In the genomic region with DNA sequence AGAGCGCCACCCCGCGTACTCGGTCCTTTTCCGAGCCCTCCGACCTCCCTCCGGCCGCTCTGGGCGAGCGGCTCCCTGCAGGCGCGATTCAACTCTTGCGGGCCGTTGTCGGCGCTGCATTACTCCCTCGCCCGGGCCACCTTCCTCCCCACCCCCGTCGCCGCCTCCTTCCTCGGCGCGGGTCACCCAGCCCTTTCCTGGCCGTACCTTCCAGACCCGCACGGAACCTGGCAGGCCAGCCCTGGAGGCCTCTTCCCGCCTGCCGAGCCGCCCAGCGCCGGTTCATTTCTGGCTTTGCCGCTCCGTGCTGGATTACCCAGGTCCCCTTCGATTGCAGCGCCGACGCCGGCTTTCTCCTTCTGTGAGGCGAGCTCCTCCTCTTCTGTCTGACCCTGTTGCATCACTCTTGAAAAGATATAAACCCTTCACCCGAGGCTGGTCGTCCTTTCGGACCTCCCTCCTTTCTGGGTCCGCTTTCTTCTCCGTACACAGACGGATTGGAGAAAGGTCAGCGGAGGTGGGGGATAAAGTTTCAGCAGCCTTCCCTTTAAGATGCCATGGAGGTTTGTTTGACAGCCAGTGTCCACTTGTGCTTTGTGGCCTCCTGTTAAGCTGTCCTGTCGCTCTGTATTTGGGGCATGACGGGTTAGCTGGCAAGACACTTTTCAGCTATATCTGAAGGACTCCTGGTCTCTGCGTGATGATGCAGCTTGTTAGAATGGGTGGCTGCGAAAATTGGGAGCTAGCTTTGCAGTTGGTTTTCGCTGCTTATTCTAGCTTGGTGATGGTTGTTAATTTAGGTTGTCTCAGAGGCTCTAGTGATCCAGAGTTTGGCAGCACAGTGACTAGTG, we compare ENCODE assay signal across 8 mouse cellular contexts. TPM values are rescaled to one million over a fixed set of nuclear protein-coding genes. Genes with fewer than 3 reads are reported as not detected.
DNase-seq lines count a peak whose midpoint lies in the region; ATAC-seq and TF ChIP-seq lines count a peak whose summit lies in the region.

No protein-coding gene starts in this region.

- H3K27ac ChIP-seq in forebrain, embryonic 10.5 days, result peak overlapping the region; percentile 94
- H3K27ac ChIP-seq in heart, embryonic 16.5 days (ENCODE audit: low read length), result peak overlapping the region; percentile 52
- peak overlapping the region; percentile 83 for H3K27ac ChIP-seq in lung, embryonic 14.5 days (ENCODE audit: low read depth)
- peak overlapping the region; percentile 86 for H3K27ac ChIP-seq in neural tube, embryonic 15.5 days (replicated peaks)
- H3K27ac ChIP-seq in thymus, adult 2 months (ENCODE audit: control insufficient read depth, insufficient read depth, low read length), result no peak overlapping the region

- H3K9ac ChIP-seq in heart, embryonic 16.5 days (ENCODE audit: low read length), result peak overlapping the region; percentile 78
- peak overlapping the region; percentile 84 for H3K9ac ChIP-seq in lung, embryonic 14.5 days
- peak overlapping the region; percentile 69 for H3K9ac ChIP-seq in neural tube, embryonic 15.5 days (replicated peaks)

- peak overlapping the region; percentile 99 for H3K4me3 ChIP-seq in E14TG2a.4 (replicated peaks; ENCODE audit: low read length)
- H3K4me3 ChIP-seq in forebrain, embryonic 10.5 days, result peak overlapping the region; percentile 66
- peak overlapping the region; percentile 67 for H3K4me3 ChIP-seq in heart, embryonic 16.5 days (ENCODE audit: low read length)
- peak overlapping the region; percentile 92 for H3K4me3 ChIP-seq in lung, embryonic 14.5 days (ENCODE audit: low read depth, low read length)
- H3K4me3 ChIP-seq in neural tube, embryonic 15.5 days (replicated peaks), result peak overlapping the region; percentile 90
- H3K4me3 ChIP-seq in thymus, adult 2 months (ENCODE audit: control insufficient read depth, insufficient read depth, low read length), result peak overlapping the region; percentile 98

- peak overlapping the region; percentile 90 for H3K4me2 ChIP-seq in heart, embryonic 16.5 days (ENCODE audit: low read depth, low read length)
- peak overlapping the region; percentile 93 for H3K4me2 ChIP-seq in lung, embryonic 14.5 days
- peak overlapping the region; percentile 82 for H3K4me2 ChIP-seq in neural tube, embryonic 15.5 days

- 2% methylated on average over 52 of the region's 52 CpGs for WGBS in forebrain, embryonic 10.5 days
- 1% methylated on average over 52 of the region's 52 CpGs for WGBS in heart, embryonic 16.5 days
- 1% methylated on average over 52 of the region's 52 CpGs for WGBS in lung, embryonic 14.5 days
- 2% methylated on average over 46 of the region's 52 CpGs for WGBS in neural tube, embryonic 15.5 days
- WGBS in thymus, adult 2 months, result 3% methylated on average over 52 of the region's 52 CpGs

- DNase-seq in adrenal gland, postnatal 4 days (ENCODE audit: low spot score in 2 of 2), result peak; percentile 27 to 39
- peak; percentile 72 for DNase-seq in forebrain, embryonic 10.5 days (ENCODE audit: extremely low spot score, low spot score)
- DNase-seq in kidney, postnatal 14 days, result peak; percentile 79
- DNase-seq in lung, embryonic 14.5 days, result peak; percentile 75
- DNase-seq in thymus, adult 2 months, result peak; percentile 21

- TF ChIP-seq POLR2A in thymus, adult 2 months (IDR thresholded peaks at IDR 0.05; ENCODE audit: control insufficient read depth, extremely low read depth, insufficient read depth, low read length, poor library complexity), result no peak

- TF ChIP-seq CTCF in E14TG2a.4 (conservative IDR thresholded peaks at IDR 0.05; ENCODE audit: low read length), result no peak
- peak; percentile 14; the same call in 1 of the 2 replicates for TF ChIP-seq CTCF in lung, embryonic 14.5 days (IDR thresholded peaks at IDR 0.05; ENCODE audit: low read depth)
- TF ChIP-seq CTCF in thymus, adult 2 months (IDR thresholded peaks at IDR 0.05; ENCODE audit: borderline replicate concordance, control insufficient read depth, extremely low read depth, insufficient read depth, low read length, poor library complexity), result no peak

- H3K27me3 ChIP-seq in E14TG2a.4 (ENCODE audit: insufficient read depth, low read length), result peaks cover 19% of the 10 kb centered on the region
- no peaks in the 10 kb centered on the region for H3K27me3 ChIP-seq in forebrain, embryonic 10.5 days (ENCODE audit: poor library complexity, severe bottlenecking)
- H3K27me3 ChIP-seq in heart, embryonic 16.5 days (ENCODE audit: control insufficient read depth, insufficient read depth, low read length), result no peaks in the 10 kb centered on the region
- H3K27me3 ChIP-seq in lung, embryonic 14.5 days (ENCODE audit: insufficient read depth, low read length), result no peaks in the 10 kb centered on the region
- no peaks in the 10 kb centered on the region for H3K27me3 ChIP-seq in neural tube, embryonic 15.5 days (replicated peaks)
- peaks cover 10% of the 10 kb centered on the region; the same call in 1 of the 2 replicates for H3K27me3 ChIP-seq in thymus, adult 2 months (ENCODE audit: control insufficient read depth, insufficient read depth, low read length)

- peak; percentile 77 for ATAC-seq in heart, embryonic 16.5 days (replicated peaks; ENCODE audit: extremely low read depth, insufficient read depth, low FRiP score)
- peak; percentile 81 for ATAC-seq in lung, embryonic 14.5 days (ENCODE audit: insufficient read depth)
- ATAC-seq in neural tube, embryonic 15.5 days (ENCODE audit: low FRiP score), result peak; percentile 67; the same call in 1 of the 2 replicates

- H3K36me3 ChIP-seq in E14TG2a.4 (ENCODE audit: insufficient read depth, low read length), result peaks cover 26% of the 10 kb centered on the region
- peaks cover 30% of the 10 kb centered on the region for H3K36me3 ChIP-seq in forebrain, embryonic 10.5 days (replicated peaks)
- H3K36me3 ChIP-seq in heart, embryonic 16.5 days (ENCODE audit: control insufficient read depth, insufficient read depth), result peaks cover 10% of the 10 kb centered on the region
- peaks cover 21% of the 10 kb centered on the region for H3K36me3 ChIP-seq in lung, embryonic 14.5 days (ENCODE audit: insufficient read depth)
- peaks cover 23% of the 10 kb centered on the region for H3K36me3 ChIP-seq in neural tube, embryonic 15.5 days
- H3K36me3 ChIP-seq in thymus, adult 2 months (ENCODE audit: control insufficient read depth, insufficient read depth, low read length), result peaks cover 10% of the 10 kb centered on the region

- H3K4me1 ChIP-seq in E14TG2a.4 (replicated peaks; ENCODE audit: low read depth, low read length), result peaks cover 50% of the 10 kb centered on the region
- H3K4me1 ChIP-seq in forebrain, embryonic 10.5 days, result peaks cover 35% of the 10 kb centered on the region
- peaks cover 12% of the 10 kb centered on the region for H3K4me1 ChIP-seq in heart, embryonic 16.5 days (ENCODE audit: control insufficient read depth, insufficient read depth, low read length)
- H3K4me1 ChIP-seq in lung, embryonic 14.5 days (ENCODE audit: insufficient read depth), result peaks cover 12% of the 10 kb centered on the region
- peaks cover 35% of the 10 kb centered on the region for H3K4me1 ChIP-seq in neural tube, embryonic 15.5 days
- H3K4me1 ChIP-seq in thymus, adult 2 months (replicated peaks; ENCODE audit: control insufficient read depth, insufficient read depth, low read length), result peaks cover 9% of the 10 kb centered on the region

- no peaks in the 10 kb centered on the region for H3K9me3 ChIP-seq in E14TG2a.4 (ENCODE audit: low read length)
- no peaks in the 10 kb centered on the region for H3K9me3 ChIP-seq in forebrain, embryonic 10.5 days
- no peaks in the 10 kb centered on the region for H3K9me3 ChIP-seq in heart, embryonic 16.5 days (replicated peaks; ENCODE audit: control insufficient read depth, low read length)
- no peaks in the 10 kb centered on the region for H3K9me3 ChIP-seq in lung, embryonic 14.5 days (ENCODE audit: low read depth, low read length)
- no peaks in the 10 kb centered on the region for H3K9me3 ChIP-seq in neural tube, embryonic 15.5 days (replicated peaks)

RNA-seq across cellular contexts. Expression of gene Uhrf1bp1, which starts 0.8 kb away (rescaled TPM):
- 10 to 100 TPM; 24.5 to 24.8 TPM for total RNA-seq in adrenal gland, postnatal 4 days (2021)
- polyA plus RNA-seq in forebrain, embryonic 10.5 days (2016; fragmentation: Nextera tagmentation; extraction: Ambion mirVana), result 8.5 and 9.3 TPM in 2 replicates
- 2.4 and 3.0 TPM in 2 replicates for polyA plus RNA-seq in heart, embryonic 16.5 days (2015; fragmentation: Nextera tagmentation; extraction: Ambion mirVana)
- polyA plus RNA-seq in lung, embryonic 14.5 days (2014; fragmentation: Nextera tagmentation; extraction: Ambion mirVana), result 7.1 and 8.0 TPM in 2 replicates
- 6.0 and 6.1 TPM in 2 replicates for polyA plus RNA-seq in neural tube, embryonic 15.5 days (2015; fragmentation: Nextera tagmentation; extraction: Ambion mirVana)
- polyA plus RNA-seq in thymus, adult 2 months (2012; rRNA removed), result 4.4 and 4.7 TPM in 2 replicates

RNA-seq across cellular contexts. Expression of gene Snrpc, which starts 19.1 kb away (rescaled TPM):
- 100 to 1,000 TPM; 115 to 124 TPM for total RNA-seq in adrenal gland, postnatal 4 days (2021)
- 413 and 428 TPM in 2 replicates for polyA plus RNA-seq in forebrain, embryonic 10.5 days (2016; fragmentation: Nextera tagmentation; extraction: Ambion mirVana)
- 186 and 189 TPM in 2 replicates for polyA plus RNA-seq in heart, embryonic 16.5 days (2015; fragmentation: Nextera tagmentation; extraction: Ambion mirVana)
- 361 and 368 TPM in 2 replicates for polyA plus RNA-seq in lung, embryonic 14.5 days (2014; fragmentation: Nextera tagmentation; extraction: Ambion mirVana)
- polyA plus RNA-seq in neural tube, embryonic 15.5 days (2015; fragmentation: Nextera tagmentation; extraction: Ambion mirVana), result 211 and 227 TPM in 2 replicates
- polyA plus RNA-seq in thymus, adult 2 months (2012; rRNA removed), result 192 and 207 TPM in 2 replicates

RNA-seq across cellular contexts. Expression of gene D17Wsu92e, which starts 36.6 kb away (rescaled TPM):
- 100 to 1,000 TPM; 127 to 130 TPM for total RNA-seq in adrenal gland, postnatal 4 days (2021)
- polyA plus RNA-seq in forebrain, embryonic 10.5 days (2016; fragmentation: Nextera tagmentation; extraction: Ambion mirVana), result 12.4 and 13.5 TPM in 2 replicates
- polyA plus RNA-seq in heart, embryonic 16.5 days (2015; fragmentation: Nextera tagmentation; extraction: Ambion mirVana), result 15.4 and 16.0 TPM in 2 replicates
- 19.5 and 20.3 TPM in 2 replicates for polyA plus RNA-seq in lung, embryonic 14.5 days (2014; fragmentation: Nextera tagmentation; extraction: Ambion mirVana)
- 9.3 and 12.2 TPM in 2 replicates for polyA plus RNA-seq in neural tube, embryonic 15.5 days (2015; fragmentation: Nextera tagmentation; extraction: Ambion mirVana)
- 97.5 and 104 TPM in 2 replicates for polyA plus RNA-seq in thymus, adult 2 months (2012; rRNA removed)

RNA-seq across cellular contexts. Expression of gene Anks1, which starts 52.1 kb away (rescaled TPM):
- 10 to 100 TPM; 33.7 to 37.4 TPM for total RNA-seq in adrenal gland, postnatal 4 days (2021)
- polyA plus RNA-seq in forebrain, embryonic 10.5 days (2016; fragmentation: Nextera tagmentation; extraction: Ambion mirVana), result 21.0 and 21.4 TPM in 2 replicates
- polyA plus RNA-seq in heart, embryonic 16.5 days (2015; fragmentation: Nextera tagmentation; extraction: Ambion mirVana), result 11.4 and 13.0 TPM in 2 replicates
- polyA plus RNA-seq in lung, embryonic 14.5 days (2014; fragmentation: Nextera tagmentation; extraction: Ambion mirVana), result 18.7 and 19.4 TPM in 2 replicates
- polyA plus RNA-seq in neural tube, embryonic 15.5 days (2015; fragmentation: Nextera tagmentation; extraction: Ambion mirVana), result 46.3 and 50.4 TPM in 2 replicates
- 103 and 109 TPM in 2 replicates for polyA plus RNA-seq in thymus, adult 2 months (2012; rRNA removed)

RNA-seq across cellular contexts. Expression of gene Taf11, which starts 52.6 kb away (rescaled TPM):
- total RNA-seq in adrenal gland, postnatal 4 days (2021), result 10 to 100 TPM; 39.5 to 43.6 TPM
- 91.4 and 92.6 TPM in 2 replicates for polyA plus RNA-seq in forebrain, embryonic 10.5 days (2016; fragmentation: Nextera tagmentation; extraction: Ambion mirVana)
- polyA plus RNA-seq in heart, embryonic 16.5 days (2015; fragmentation: Nextera tagmentation; extraction: Ambion mirVana), result 44.5 and 49.9 TPM in 2 replicates
- polyA plus RNA-seq in lung, embryonic 14.5 days (2014; fragmentation: Nextera tagmentation; extraction: Ambion mirVana), result 68.4 and 68.5 TPM in 2 replicates
- polyA plus RNA-seq in neural tube, embryonic 15.5 days (2015; fragmentation: Nextera tagmentation; extraction: Ambion mirVana), result 52.6 and 58.4 TPM in 2 replicates
- polyA plus RNA-seq in thymus, adult 2 months (2012; rRNA removed), result 12.5 and 13.6 TPM in 2 replicates

Comparison
In these comparisons a context has a peak if more than half of its experiments do, and no peak if none do; other contexts are left out.
1. DNase-seq: peak in every context shown above with its lines; median percentile 79 in kidney, postnatal 14 days; 75 in lung, embryonic 14.5 days; 72 in forebrain, embryonic 10.5 days; 33 in adrenal gland, postnatal 4 days; 21 in thymus, adult 2 months.